Mouse (Mus musculus): ENCODE data around the gene Rin1. TPM values are rescaled to one million over a fixed set of nuclear protein-coding genes. Genes with fewer than 3 reads are reported as not detected.
A peak's percentile ranks its signal among the peaks of the same experiment; 100 is the strongest.

Gene Rin1
- total and polyA plus RNA-seq, 3 experiments: 1.2 to 3.0 (median 1.8) TPM

- TF ChIP-seq CTCF (IDR thresholded peaks at IDR 0.05) (no peak), POLR2A (IDR thresholded peaks at IDR 0.05; ENCODE audit: insufficient read depth, low read depth, low read length) (no peak), EP300 (IDR thresholded peaks at IDR 0.05; ENCODE audit: insufficient read depth, low read depth, low read length) (no peak)
- no peaks in the 10 kb centered on the region for H3K79me2 ChIP-seq (replicated peaks; ENCODE audit: control insufficient read depth, insufficient read depth, low read length)
- H3K9ac ChIP-seq (ENCODE audit: low read depth, low read length): no peak overlapping the region
- 80% methylated on average over 17 of the region's 17 CpGs for WGBS
- H3K27ac ChIP-seq: no peak overlapping the region
- no peak overlapping the region for H3K4me3 ChIP-seq
- DNase-seq: no peak
- H3K27me3 ChIP-seq (ENCODE audit: control insufficient read depth, insufficient read depth, low read length): no peaks in the 10 kb centered on the region
- peaks cover 7% of the 10 kb centered on the region for H3K4me1 ChIP-seq (ENCODE audit: control insufficient read depth, insufficient read depth, low read length)
- intact Hi-C loops (cut with DNase I): no loop called here
- no peaks in the 10 kb centered on the region for H3K36me3 ChIP-seq (ENCODE audit: control insufficient read depth, insufficient read depth, low read length)
Observed at GRCm38 (mm10) chr19:5052853-5053252, 2.6 kb downstream of the Rin1 start.

GRCm38 (mm10) chr19:5053909-5054308 lies 3.6 kb downstream of the Rin1 start:
- WGBS: 49% methylated on average over 9 of the region's 9 CpGs
- Histone ChIP-seq H3K36me3 (ENCODE audit: control insufficient read depth, insufficient read depth, low read length) (no peaks in the 10 kb centered on the region), H3K4me1 (ENCODE audit: control insufficient read depth, insufficient read depth, low read length) (peaks cover 11% of the 10 kb centered on the region), H3K4me3 (no peak overlapping the region), H3K9ac (ENCODE audit: low read depth, low read length) (no peak overlapping the region), H3K79me2 (replicated peaks; ENCODE audit: control insufficient read depth, insufficient read depth, low read length) (no peaks in the 10 kb centered on the region), H3K27me3 (ENCODE audit: control insufficient read depth, insufficient read depth, low read length) (no peaks in the 10 kb centered on the region), H3K27ac (no peak overlapping the region)
- peak in 1 of 2 experiments; percentile 53 for DNase-seq
- intact Hi-C loops (cut with DNase I): no loop called here
- TF ChIP-seq CTCF (IDR thresholded peaks at IDR 0.05) (peak; percentile 79), POLR2A (IDR thresholded peaks at IDR 0.05; ENCODE audit: insufficient read depth, low read depth, low read length) (no peak)

- H3K27ac ChIP-seq: no peak overlapping the region
Observed at GRCm38 (mm10) chr19:5056251-5056650, 6.0 kb downstream of the Rin1 start.

GRCm38 (mm10) chr19:5057876-5058775 lies 7.8 kb downstream of the Rin1 start:
- Histone ChIP-seq H3K79me2 (replicated peaks; ENCODE audit: control insufficient read depth, insufficient read depth, low read length) (no peaks in the 10 kb centered on the region), H3K36me3 (ENCODE audit: control insufficient read depth, insufficient read depth, low read length) (no peaks in the 10 kb centered on the region), H3K4me3 (no peak overlapping the region), H3K27me3 (ENCODE audit: control insufficient read depth, insufficient read depth, low read length) (no peaks in the 10 kb centered on the region), H3K4me1 (ENCODE audit: control insufficient read depth, insufficient read depth, low read length) (peaks cover 10% of the 10 kb centered on the region), H3K27ac (peak overlapping the region; percentile 36), H3K9ac (ENCODE audit: low read depth, low read length) (no peak overlapping the region)
- intact Hi-C loops (cut with DNase I): no loop called here
- WGBS: 39% methylated on average over 16 of the region's 16 CpGs
- TF ChIP-seq CTCF (IDR thresholded peaks at IDR 0.05) (no peak), POLR2A (IDR thresholded peaks at IDR 0.05; ENCODE audit: insufficient read depth, low read depth, low read length) (no peak), EP300 (IDR thresholded peaks at IDR 0.05; ENCODE audit: insufficient read depth, low read depth, low read length) (no peak)
- DNase-seq: no peak

More at GRCm38 (mm10) chr19:5056251-5056650, 6.0 kb downstream of the Rin1 start:
- Histone ChIP-seq H3K79me2 (replicated peaks; ENCODE audit: control insufficient read depth, insufficient read depth, low read length) (no peaks in the 10 kb centered on the region), H3K9ac (ENCODE audit: low read depth, low read length) (no peak overlapping the region), H3K4me3 (no peak overlapping the region), H3K27me3 (ENCODE audit: control insufficient read depth, insufficient read depth, low read length) (no peaks in the 10 kb centered on the region), H3K36me3 (ENCODE audit: control insufficient read depth, insufficient read depth, low read length) (no peaks in the 10 kb centered on the region), H3K4me1 (ENCODE audit: control insufficient read depth, insufficient read depth, low read length) (peaks cover 12% of the 10 kb centered on the region)
- 18% methylated on average over 6 of the region's 6 CpGs for WGBS
- peak in 1 of 2 experiments; percentile 50 for DNase-seq
- TF ChIP-seq EP300 (IDR thresholded peaks at IDR 0.05; ENCODE audit: insufficient read depth, low read depth, low read length) (no peak), CTCF (IDR thresholded peaks at IDR 0.05) (peak; percentile 89)
- intact Hi-C loops (cut with DNase I): loop anchor here (1.0 kb wide), 1 partner anchor 17 kb away; no protein-coding TSS in a partner anchor

- Histone ChIP-seq H3K79me2 (replicated peaks; ENCODE audit: control insufficient read depth, insufficient read depth, low read length) (no peaks in the 10 kb centered on the region), H3K4me1 (ENCODE audit: control insufficient read depth, insufficient read depth, low read length) (peaks cover 10% of the 10 kb centered on the region), H3K27me3 (ENCODE audit: control insufficient read depth, insufficient read depth, low read length) (no peaks in the 10 kb centered on the region), H3K36me3 (ENCODE audit: control insufficient read depth, insufficient read depth, low read length) (no peaks in the 10 kb centered on the region), H3K4me3 (no peak overlapping the region), H3K9ac (ENCODE audit: low read depth, low read length) (no peak overlapping the region), H3K27ac (peak overlapping the region; percentile 36)
- intact Hi-C loops (cut with DNase I): no loop called here
- peak; percentile 43 for DNase-seq
- WGBS: 18% methylated on average over 10 of the region's 10 CpGs
- TF ChIP-seq CTCF (IDR thresholded peaks at IDR 0.05): no peak
- peak; percentile 12; the same call in 1 of the 2 replicates for TF ChIP-seq POLR2A (IDR thresholded peaks at IDR 0.05; ENCODE audit: insufficient read depth, low read depth, low read length)
Observed at GRCm38 (mm10) chr19:5058801-5059771, 8.8 kb downstream of the Rin1 start.

All from heart, adult 2 months (tissue).